Mouse (Mus musculus) cortical plate, adult 2 months (tissue): ENCODE data around the gene Gfi1. TPM values are rescaled to one million over a fixed set of nuclear protein-coding genes. Genes with fewer than 3 reads are reported as not detected.

Experiments used
- H3K27ac ChIP-seq: fragments of 200-500 bp; 2 replicates; pipeline ENCODE4 v1.5.1; 2012; ENCODE audit warnings: low read length, control low read depth, inconsistent platforms; ENCODE audit not compliant: insufficient read depth
- H3K4me1 ChIP-seq: fragments of 200-500 bp; 2 replicates; pipeline ENCODE4 v1.6.1; 2011; ENCODE audit warnings: low read length; ENCODE audit not compliant: control insufficient read depth, insufficient read depth
- H3K4me3 ChIP-seq: fragments of 200-500 bp; 2 replicates; pipeline ENCODE4 v1.5.1; 2011; ENCODE audit warnings: mild to moderate bottlenecking, low read length, control low read depth; ENCODE audit not compliant: insufficient read depth
- CTCF ChIP-seq: fragments of 200-500 bp; IDR thresholded peaks from 2 replicates; pipeline ENCODE4 v1.5.1; 2011; ENCODE audit warnings: mild to moderate bottlenecking, control low read depth, low read length; ENCODE audit not compliant: insufficient read depth; ENCODE audit errors: extremely low read depth
- POLR2A ChIP-seq: fragments of 200-500 bp; IDR thresholded peaks from 2 replicates; pipeline ENCODE4 v1.6.1; 2011; ENCODE audit warnings: mild to moderate bottlenecking, low read length, control low read depth; ENCODE audit not compliant: insufficient read depth; ENCODE audit errors: extremely low read depth
- polyA plus RNA-seq: library from polyadenylated mRNA; depleted of rRNA; stranded (reverse); fragments of >200 nt; gene quantifications from 2 replicates; pipeline ENCODE4 v1.2.3, GENCODE M21; 2012

Gene Gfi1
- polyA plus RNA-seq, 1 experiment, result not detected

DNA sequence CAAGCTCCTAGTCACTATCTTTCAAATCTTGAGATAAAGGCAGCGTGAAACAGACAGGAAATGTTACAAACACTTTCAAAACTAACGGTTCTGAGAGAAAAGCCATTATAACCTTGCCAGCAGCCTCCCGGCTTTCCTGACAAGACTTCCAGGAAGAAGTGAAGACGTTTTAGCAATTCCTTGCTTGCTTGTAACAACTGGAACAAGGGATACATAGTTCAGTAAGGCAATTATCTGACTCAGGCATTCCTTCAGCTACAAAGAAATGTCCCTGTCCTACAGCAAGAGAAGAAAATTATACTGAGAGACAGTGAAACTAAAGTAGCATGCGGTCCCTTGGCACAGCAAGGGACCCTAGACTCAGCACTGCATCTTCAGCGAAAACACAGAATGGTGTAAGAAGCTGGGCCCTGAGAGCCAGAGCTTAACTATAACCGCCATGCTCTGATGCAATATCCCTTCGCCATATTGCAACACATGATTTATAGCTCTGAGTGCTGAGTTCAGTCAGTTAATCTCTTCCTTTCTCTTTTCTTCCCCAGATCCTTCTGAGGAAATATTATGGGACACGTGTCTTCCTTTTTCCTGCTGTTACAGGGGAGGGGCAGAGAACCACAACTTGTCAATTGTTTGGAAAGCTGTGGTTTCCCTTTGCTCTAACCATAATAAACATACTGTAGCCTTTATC is 23.5 kb upstream of the Gfi1 start:
- H3K4me3 ChIP-seq, result no peak overlapping the region
- no peak for TF ChIP-seq CTCF
- no peak for TF ChIP-seq POLR2A
- no peaks in the 10 kb centered on the region for H3K4me1 ChIP-seq
- no peak overlapping the region for H3K27ac ChIP-seq

DNA sequence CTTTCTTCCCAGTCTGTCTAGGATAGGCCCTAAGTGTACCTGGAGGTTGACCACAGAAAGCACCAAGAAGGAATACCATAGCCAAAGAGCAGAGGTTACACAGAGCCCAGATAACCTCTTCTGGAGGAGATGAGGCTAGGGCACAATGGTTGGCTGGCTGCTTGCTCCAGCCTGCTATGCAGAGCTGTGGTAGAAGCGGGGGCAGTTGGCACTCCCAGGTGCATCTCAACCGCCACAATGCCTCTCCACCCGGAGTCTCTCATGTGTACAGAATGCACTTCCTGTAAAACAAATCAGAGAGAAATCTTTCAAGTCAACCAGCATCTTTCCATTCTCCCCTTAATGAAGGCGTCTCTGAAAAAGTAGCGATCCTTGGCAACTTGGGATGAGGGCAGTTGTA is 13.2 kb upstream of the Gfi1 start:
- no peak for TF ChIP-seq POLR2A
- TF ChIP-seq CTCF, result no peak
- Histone ChIP-seq H3K4me3 (no peak overlapping the region), H3K27ac (no peak overlapping the region), H3K4me1 (no peaks in the 10 kb centered on the region)

DNA sequence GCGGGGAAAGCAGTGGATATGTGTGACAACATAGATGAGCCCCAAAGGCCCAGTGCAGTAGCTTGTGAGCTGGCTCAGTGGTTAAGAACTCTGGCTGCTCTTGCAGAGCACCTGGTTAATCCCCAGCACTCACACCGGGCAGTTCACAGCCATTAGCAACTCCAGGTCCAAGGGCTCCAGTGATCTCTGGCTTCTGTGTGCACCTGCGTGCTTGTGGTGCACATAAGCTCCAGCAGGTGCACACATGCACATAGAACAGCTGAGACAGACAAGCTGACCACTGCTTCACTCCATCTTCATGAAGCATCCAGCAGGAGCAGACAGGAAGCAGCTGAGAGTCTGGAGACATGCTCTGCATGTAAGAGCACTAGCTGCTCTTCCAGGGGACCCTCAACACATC is 12.5 kb upstream of the Gfi1 start:
- H3K4me3 ChIP-seq, result no peak overlapping the region
- no peaks in the 10 kb centered on the region for H3K4me1 ChIP-seq
- H3K27ac ChIP-seq, result no peak overlapping the region
- TF ChIP-seq POLR2A (no peak), CTCF (no peak)

DNA sequence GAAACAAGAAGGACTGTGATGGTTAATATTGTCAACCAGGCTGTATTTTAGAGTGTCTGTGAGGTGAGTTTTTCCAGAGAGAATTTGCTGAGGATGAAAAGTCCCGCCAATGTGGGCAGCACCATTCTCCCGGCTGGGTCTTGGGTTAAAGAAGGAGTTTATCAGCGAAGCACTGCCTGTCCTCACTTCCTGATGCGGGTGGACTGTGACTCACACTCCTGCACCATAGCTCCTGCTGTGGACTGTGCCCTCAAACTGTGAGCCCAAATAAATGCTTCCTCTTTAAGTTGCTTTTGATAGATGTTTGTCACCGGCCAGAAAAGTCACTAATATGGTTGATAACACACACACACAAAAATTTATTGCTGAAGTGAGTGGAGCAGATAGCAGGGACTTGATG is 10.3 kb upstream of the Gfi1 start:
- H3K27ac ChIP-seq, result no peak overlapping the region
- no peaks in the 10 kb centered on the region for H3K4me1 ChIP-seq
- H3K4me3 ChIP-seq, result no peak overlapping the region
- TF ChIP-seq POLR2A, result no peak
- TF ChIP-seq CTCF, result no peak

DNA sequence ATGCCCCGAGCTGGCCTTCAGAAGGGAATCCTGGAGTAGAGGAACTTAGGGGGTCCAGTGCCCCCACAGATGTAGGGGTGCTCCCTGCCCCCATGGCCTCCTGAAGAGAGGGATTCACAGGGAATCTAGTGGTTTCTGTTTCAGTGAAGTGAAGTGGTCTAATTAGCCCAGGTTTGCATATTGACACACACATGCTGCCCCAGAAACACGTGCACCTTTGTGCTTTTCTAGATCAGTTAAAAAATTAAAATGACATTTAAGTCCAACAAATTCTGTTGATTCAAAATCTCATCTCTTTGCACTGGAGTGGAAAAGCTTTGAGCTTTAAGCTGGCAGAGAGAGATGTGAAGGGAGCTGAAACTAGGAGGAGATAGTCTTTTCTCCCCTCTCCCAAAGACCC is 6.0 kb upstream of the Gfi1 start:
- Histone ChIP-seq H3K27ac (no peak overlapping the region), H3K4me3 (no peak overlapping the region), H3K4me1 (no peaks in the 10 kb centered on the region)
- TF ChIP-seq POLR2A (no peak), CTCF (no peak)

DNA sequence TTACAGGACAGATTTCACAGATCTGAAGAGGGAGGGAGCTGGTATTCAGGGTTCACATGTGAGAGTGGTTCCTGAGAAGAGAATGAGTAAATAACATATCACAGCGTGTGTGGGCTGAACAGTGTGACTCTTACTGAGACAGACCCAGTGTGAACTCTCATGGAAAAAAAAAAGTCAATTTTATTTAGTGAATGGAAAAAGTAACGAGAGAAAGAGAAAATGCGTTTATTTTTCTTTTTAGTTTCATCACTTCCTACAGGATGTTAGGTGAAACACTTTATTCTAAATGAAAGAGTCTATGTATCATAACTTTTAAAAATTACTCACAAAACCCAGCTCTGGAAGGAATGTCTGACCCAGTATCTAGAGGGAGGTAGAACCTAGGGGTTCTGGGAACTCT is 5.6 kb upstream of the Gfi1 start:
- no peaks in the 10 kb centered on the region for H3K4me1 ChIP-seq

DNA sequence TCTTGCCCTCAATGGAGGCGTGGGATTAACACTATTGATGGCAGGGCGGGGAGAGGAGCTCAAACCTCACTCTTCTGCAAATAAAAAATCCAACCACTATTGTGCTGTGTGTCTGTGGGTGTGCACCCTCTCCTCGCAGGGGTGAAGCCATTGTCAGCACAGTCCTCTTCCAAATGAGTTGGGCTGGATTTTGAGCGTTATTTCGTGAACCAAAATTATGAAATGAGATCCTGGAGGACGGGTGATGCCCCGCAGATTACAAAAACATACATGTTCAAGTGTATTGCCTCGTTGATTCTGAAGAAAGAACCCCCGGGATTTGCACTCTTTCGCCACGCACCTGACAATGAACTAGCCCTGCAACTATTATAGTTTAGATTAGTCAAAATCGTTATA is 1.2 kb upstream of the Gfi1 start:
- no peaks in the 10 kb centered on the region for H3K4me1 ChIP-seq
- H3K27ac ChIP-seq, result no peak overlapping the region
- TF ChIP-seq CTCF, result no peak
- no peak for TF ChIP-seq POLR2A
- H3K4me3 ChIP-seq, result no peak overlapping the region

More for the DNA sequence above, 5.6 kb upstream of the Gfi1 start:
- H3K4me3 ChIP-seq, result no peak overlapping the region
- TF ChIP-seq POLR2A, result no peak
- no peak overlapping the region for H3K27ac ChIP-seq

DNA sequence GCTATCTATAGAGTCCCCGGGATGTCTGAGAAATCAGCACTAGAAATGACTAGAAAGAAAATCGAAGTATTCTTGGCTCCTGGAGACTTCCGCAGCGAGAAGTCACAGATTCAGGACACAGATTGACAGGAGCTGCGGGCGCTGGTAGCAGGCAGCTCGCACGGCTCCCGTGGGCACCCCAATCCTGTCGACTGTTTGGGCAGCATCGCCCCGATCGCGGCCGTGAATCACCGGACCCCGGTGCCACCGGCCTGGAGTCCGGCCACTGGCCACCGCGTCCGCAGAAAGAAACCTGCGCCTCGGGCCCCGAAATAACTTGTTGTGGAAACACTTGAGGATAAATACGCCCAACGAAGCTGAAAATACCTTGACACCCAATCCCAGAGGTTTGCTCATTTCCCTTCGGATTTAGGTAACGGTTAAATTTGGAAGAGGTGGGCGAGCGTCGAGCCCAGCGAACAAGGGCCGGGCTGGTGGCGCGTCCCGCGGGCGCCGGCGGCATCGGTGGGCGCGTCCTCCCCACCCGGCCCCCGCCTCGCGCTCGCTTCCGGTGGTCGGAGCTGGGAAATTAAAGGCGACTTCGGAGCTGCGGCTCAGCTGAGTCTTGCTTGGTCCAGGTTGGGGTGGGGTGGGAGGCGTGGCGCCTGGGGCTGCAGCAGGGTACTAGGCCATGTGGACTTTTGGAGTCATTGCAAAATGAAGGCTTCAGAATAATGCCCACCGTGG is 608 bp upstream of the Gfi1 start:
- Histone ChIP-seq H3K4me3 (no peak overlapping the region), H3K27ac (no peak overlapping the region), H3K4me1 (no peaks in the 10 kb centered on the region)
- TF ChIP-seq POLR2A, result no peak

DNA sequence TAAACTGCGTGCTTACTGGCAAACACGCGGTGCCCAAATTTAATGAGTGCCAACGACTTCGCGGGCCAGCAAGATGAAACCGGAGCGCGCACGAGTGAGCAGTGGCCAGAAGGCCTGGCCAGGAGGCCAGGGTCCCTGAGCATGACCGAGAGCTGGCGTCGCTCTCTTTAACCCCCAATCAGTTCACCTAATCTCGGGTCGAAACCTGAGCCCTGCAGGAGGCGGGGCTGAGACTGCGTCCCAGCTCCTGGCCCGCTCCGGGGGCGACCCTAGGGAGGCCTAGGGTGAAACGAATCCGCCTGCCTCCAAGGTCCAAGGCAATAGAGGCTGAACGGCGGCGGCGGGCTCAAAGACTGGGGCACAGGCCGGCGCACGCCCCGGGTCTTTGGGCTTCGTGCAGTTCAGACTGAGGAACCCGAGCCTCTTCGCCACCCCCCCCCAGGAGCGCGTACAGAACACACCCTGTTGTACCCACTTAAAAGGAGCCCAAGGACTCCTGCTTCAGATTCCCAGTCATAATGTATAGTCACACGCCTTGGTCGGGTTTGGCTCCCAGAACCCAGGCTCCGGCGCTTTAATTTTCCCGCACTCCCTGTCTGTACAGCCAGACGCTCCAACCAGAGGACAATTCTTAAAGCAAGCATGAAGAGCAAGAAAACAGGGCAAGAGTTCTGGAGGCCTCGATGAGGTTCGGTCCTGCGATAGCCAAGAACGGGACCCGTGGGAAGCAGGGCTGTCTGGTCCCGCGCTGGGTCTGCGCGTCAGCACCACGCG is 988 bp downstream of the Gfi1 start:
- no peak overlapping the region for H3K27ac ChIP-seq
- TF ChIP-seq POLR2A (no peak), CTCF (no peak)
- no peak overlapping the region for H3K4me3 ChIP-seq
- no peaks in the 10 kb centered on the region for H3K4me1 ChIP-seq

DNA sequence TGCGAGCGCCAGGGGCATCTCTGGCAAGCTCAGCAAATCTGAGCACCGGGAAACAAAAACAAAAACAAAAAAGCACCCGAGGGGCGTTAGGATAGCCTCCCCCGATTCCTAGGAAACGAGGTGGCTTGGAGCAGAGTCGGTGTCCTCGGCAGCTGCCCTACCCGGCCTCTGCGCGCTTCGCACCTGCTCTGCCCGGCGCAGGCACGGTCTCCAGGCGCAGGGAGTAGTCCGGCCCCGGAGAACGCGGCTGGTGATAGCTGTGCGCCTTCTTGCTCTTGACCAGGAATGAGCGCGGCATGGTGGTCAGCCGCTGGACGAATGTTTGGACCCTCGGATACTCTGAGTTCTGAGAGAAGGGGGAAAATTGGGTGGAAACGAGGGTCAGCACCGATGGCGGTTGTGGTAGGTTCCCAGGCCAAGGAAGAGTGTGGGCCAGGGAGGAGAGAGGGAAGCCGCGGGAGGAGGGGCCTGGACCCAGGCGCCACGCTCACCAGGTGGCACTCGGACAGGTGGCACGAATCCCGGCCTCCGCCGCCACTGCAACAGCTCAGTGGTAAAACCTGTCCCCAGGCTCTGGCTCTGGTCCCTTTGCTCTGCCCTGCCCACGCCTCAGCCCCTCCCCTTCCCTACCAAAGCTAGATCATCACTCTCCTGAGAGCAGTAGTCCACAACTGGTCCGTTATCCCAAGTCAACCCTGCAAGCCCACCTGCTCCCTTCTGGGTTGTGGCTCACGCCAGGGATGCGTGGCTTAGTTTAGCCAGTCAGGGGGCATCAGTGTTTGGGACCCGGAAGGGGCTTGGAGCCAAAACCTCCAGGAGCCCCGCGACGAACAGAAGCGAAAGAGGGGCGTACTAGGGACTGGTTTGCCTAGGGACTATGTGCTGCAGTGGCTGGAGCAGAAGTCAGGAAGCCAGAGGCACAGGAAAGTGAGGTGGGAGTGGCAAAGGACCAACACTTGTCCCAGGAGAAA is 2.0 kb downstream of the Gfi1 start:
- Histone ChIP-seq H3K4me1 (no peaks in the 10 kb centered on the region), H3K27ac (no peak overlapping the region), H3K4me3 (no peak overlapping the region)
- no peak for TF ChIP-seq CTCF
